Mouse (Mus musculus): Measurements from ENCODE around the gene Ctnnd2.

DNA sequence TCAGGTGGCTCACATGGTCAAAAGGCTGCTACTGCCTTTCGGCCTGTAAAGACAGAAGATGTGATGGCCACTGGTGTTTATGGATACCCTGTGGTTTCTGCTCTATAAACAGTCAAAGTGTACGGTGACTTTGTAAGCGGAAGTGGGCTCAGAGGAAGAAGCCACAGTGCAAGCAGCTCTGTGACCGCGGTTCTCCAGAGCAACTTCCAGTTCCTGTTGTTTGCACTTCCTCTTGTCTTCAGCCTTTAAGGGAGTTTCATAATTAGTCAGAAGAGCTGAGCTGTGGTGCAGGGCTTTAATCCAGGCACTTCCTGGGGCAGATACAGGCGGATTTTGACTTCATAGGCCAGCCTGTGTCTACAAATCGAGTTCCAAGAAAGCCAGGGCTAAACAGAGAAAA, 438.2 kb downstream of the Ctnnd2 start:
- TF ChIP-seq GATA1 (IDR thresholded peaks at IDR 0.05; ENCODE audit: borderline replicate concordance, low read length), result no peak
- no peak for TF ChIP-seq FLI1 (IDR thresholded peaks at IDR 0.05; ENCODE audit: low read length)
